23 mouse cellular contexts compared by ENCODE assay signal in genomic region chr7:4542013-4542412, GRCm38 (mm10). TPM values are rescaled to one million over a fixed set of nuclear protein-coding genes. Genes with fewer than 3 reads are reported as not detected.
DNase-seq lines count a peak whose midpoint lies in the region; ATAC-seq and TF ChIP-seq lines count a peak whose summit lies in the region.
"Had no signal": no experiment of that assay in that cellular context is flagged by ENCODE, and none has a peak within 500 bp of the region (broad histone marks: within the 10 kb centered on the region; RNA-seq: fewer than 3 reads in every experiment).

No protein-coding gene starts in this region.

- 0 out of 2 replicates have a peak overlapping the region, but pooled peaks have one; percentile 17 for H3K4me3 ChIP-seq in gastrocnemius, adult 2 months
- H3K4me3 ChIP-seq in liver, embryonic 11.5 days (ENCODE audit: low read depth, low read length): no peak overlapping the region
- H3K4me3 ChIP-seq in intestine, embryonic 15.5 days (replicated peaks): no peak overlapping the region
- H3K4me3 ChIP-seq: embryonic facial prominence, embryonic 13.5 days; forebrain, embryonic 15.5 days; heart, embryonic 15.5 days; limb, embryonic 15.5 days; midbrain, embryonic 13.5 days; neural tube, embryonic 13.5 days had no signal

- H3K4me1 ChIP-seq in liver, embryonic 11.5 days (replicated peaks; ENCODE audit: control insufficient read depth, insufficient read depth, low read length): peaks cover 6% of the 10 kb centered on the region; the same call in 1 of the 2 replicates
- 0 out of 2 replicates have a peak, but pooled peaks cover 6% of the 10 kb centered on the region for H3K4me1 ChIP-seq in intestine, embryonic 15.5 days (replicated peaks)

- intact Hi-C loops in gastrocnemius, adult 2 months (cut with DNase I): no loop called here

- H3K27me3 ChIP-seq in liver, embryonic 11.5 days (replicated peaks; ENCODE audit: control insufficient read depth, insufficient read depth, low read length): peaks cover 11% of the 10 kb centered on the region
- H3K27me3 ChIP-seq in intestine, embryonic 15.5 days (replicated peaks): 0 out of 2 replicates have a peak, but pooled peaks cover 5% of the 10 kb centered on the region
- H3K27me3 ChIP-seq: forebrain, embryonic 15.5 days; midbrain, embryonic 13.5 days had no signal

- no peaks in the 10 kb centered on the region for H3K36me3 ChIP-seq in liver, embryonic 11.5 days (ENCODE audit: control insufficient read depth, insufficient read depth, low read length)
- H3K36me3 ChIP-seq in intestine, embryonic 15.5 days: no peaks in the 10 kb centered on the region
- H3K36me3 ChIP-seq: embryonic facial prominence, embryonic 13.5 days; heart, embryonic 15.5 days; limb, embryonic 15.5 days had no signal

- 34% methylated on average over 17 of the region's 17 CpGs for WGBS in liver, embryonic 11.5 days
- 37% methylated on average over 17 of the region's 17 CpGs for WGBS in intestine, embryonic 15.5 days

- H3K27ac ChIP-seq in gastrocnemius, adult 2 months: no peak overlapping the region
- no peak overlapping the region for H3K27ac ChIP-seq in liver, embryonic 11.5 days (ENCODE audit: low read depth, low read length)
- no peak overlapping the region for H3K27ac ChIP-seq in intestine, embryonic 15.5 days
- H3K27ac ChIP-seq: embryonic facial prominence, embryonic 13.5 days; forebrain, embryonic 15.5 days; heart, embryonic 15.5 days; kidney, postnatal 0 days; limb, embryonic 15.5 days; midbrain, embryonic 13.5 days; neural tube, embryonic 13.5 days had no signal

- H3K9me3 ChIP-seq in liver, embryonic 11.5 days (ENCODE audit: control insufficient read depth, low read length): no peaks in the 10 kb centered on the region
- no peaks in the 10 kb centered on the region for H3K9me3 ChIP-seq in intestine, embryonic 15.5 days
- H3K9me3 ChIP-seq: embryonic facial prominence, embryonic 13.5 days; forebrain, embryonic 15.5 days; heart, embryonic 15.5 days; limb, embryonic 15.5 days; midbrain, embryonic 13.5 days; neural tube, embryonic 13.5 days had no signal

- no peak for DNase-seq in gastrocnemius, adult 2 months
- DNase-seq in gastrocnemius, adult 18-20 months (ENCODE audit: low spot score): no peak
- peak; percentile 24 for DNase-seq in thymus, postnatal 14 days
- DNase-seq in thymus, postnatal 10 days (ENCODE audit: low spot score in 2 of 2): no peak
- DNase-seq in liver, embryonic 11.5 days (ENCODE audit: low spot score): no peak
- peak; percentile 38 for DNase-seq in testis, postnatal 14 days (ENCODE audit: low spot score)
- DNase-seq in urinary bladder, postnatal 14 days (ENCODE audit: low spot score): no peak
- DNase-seq: adrenal gland, postnatal 14 days; cerebellum, postnatal 14 days; heart, postnatal 4 days; right cerebral cortex, adult 18-20 months had no signal

- H3K9ac ChIP-seq in liver, embryonic 11.5 days (ENCODE audit: low read depth, low read length): no peak overlapping the region
- H3K9ac ChIP-seq in intestine, embryonic 15.5 days: no peak overlapping the region
- H3K9ac ChIP-seq: embryonic facial prominence, embryonic 13.5 days; forebrain, embryonic 15.5 days; heart, embryonic 15.5 days; limb, embryonic 15.5 days; midbrain, embryonic 13.5 days; neural tube, embryonic 13.5 days had no signal

- H3K4me2 ChIP-seq in liver, embryonic 11.5 days: peak overlapping the region; percentile 10; the same call in 1 of the 2 replicates
- no peak overlapping the region for H3K4me2 ChIP-seq in intestine, embryonic 15.5 days (replicated peaks)
- H3K4me2 ChIP-seq: embryonic facial prominence, embryonic 13.5 days; forebrain, embryonic 15.5 days; heart, embryonic 15.5 days; limb, embryonic 15.5 days; midbrain, embryonic 13.5 days; neural tube, embryonic 13.5 days had no signal

- TF ChIP-seq CTCF in gastrocnemius, adult 2 months (IDR thresholded peaks at IDR 0.05): no peak

- ATAC-seq in liver, embryonic 11.5 days (replicated peaks; ENCODE audit: low FRiP score): 0 out of 2 replicates have a peak, but pooled peaks have one; percentile 27
- ATAC-seq in intestine, embryonic 15.5 days: no peak
- ATAC-seq: activated CD4-positive, CD25-positive, alpha-beta regulatory T cell, adult 4 months; forebrain, embryonic 15.5 days; hindbrain, embryonic 16.5 days; intestine, postnatal 0 days; midbrain, embryonic 13.5 days had no signal

RNA-seq across cellular contexts. Expression of gene Syt5, which starts 5.3 kb away (rescaled TPM):
- not detected for total RNA-seq in gastrocnemius, adult 2 months (2021)
- not detected for total RNA-seq in gastrocnemius, adult 18-20 months (2021)
- 0.73 and 1.2 TPM in 2 replicates for polyA plus RNA-seq in liver, embryonic 11.5 days (2014; fragmentation: Nextera tagmentation; extraction: Ambion mirVana)
- polyA plus RNA-seq in intestine, embryonic 15.5 days (2015; fragmentation: Nextera tagmentation; extraction: Ambion mirVana): 7.3 and 7.7 TPM in 2 replicates
- polyA plus RNA-seq: activated CD4-positive, CD25-positive, alpha-beta regulatory T cell, adult 4 months had no signal

RNA-seq across cellular contexts. Expression of gene Dnaaf3, which starts 9.8 kb away (rescaled TPM):
- total RNA-seq in gastrocnemius, adult 2 months (2021): not detected
- not detected for total RNA-seq in gastrocnemius, adult 18-20 months (2021)
- polyA plus RNA-seq in liver, embryonic 11.5 days (2014; fragmentation: Nextera tagmentation; extraction: Ambion mirVana): 0.22 and 0.45 TPM in 2 replicates
- polyA plus RNA-seq in intestine, embryonic 15.5 days (2015; fragmentation: Nextera tagmentation; extraction: Ambion mirVana): 1.1 TPM in 2 replicates

RNA-seq across cellular contexts. Expression of gene Tnni3, which starts 18.0 kb away (rescaled TPM):
- under 1 TPM in 1 of 2 experiments, not detected in 1; 0.41 TPM for total RNA-seq in gastrocnemius, adult 2 months (2021)
- total RNA-seq in gastrocnemius, adult 18-20 months (2021): not detected
- polyA plus RNA-seq in liver, embryonic 11.5 days (2014; fragmentation: Nextera tagmentation; extraction: Ambion mirVana): 8.9 and 17.0 TPM in 2 replicates
- 2.2 and 3.0 TPM in 2 replicates for polyA plus RNA-seq in intestine, embryonic 15.5 days (2015; fragmentation: Nextera tagmentation; extraction: Ambion mirVana)
- total RNA-seq: left cerebral cortex, postnatal 10 days had no signal

RNA-seq across cellular contexts. Expression of gene Tnnt1, which starts 25.8 kb away (rescaled TPM):
- total RNA-seq in gastrocnemius, adult 2 months (2021): 1,000 to 10,000 TPM in 1 of 2 experiments, 100 to 1,000 TPM in 1; 398 to 1,232 TPM
- total RNA-seq in gastrocnemius, adult 18-20 months (2021): 100 to 1,000 TPM; 656 to 752 TPM
- polyA plus RNA-seq in liver, embryonic 11.5 days (2014; fragmentation: Nextera tagmentation; extraction: Ambion mirVana): 25.1 and 27.7 TPM in 2 replicates
- 21.3 and 27.1 TPM in 2 replicates for polyA plus RNA-seq in intestine, embryonic 15.5 days (2015; fragmentation: Nextera tagmentation; extraction: Ambion mirVana)

RNA-seq across cellular contexts. Expression of gene Ppp1r12c, which starts 40.5 kb away (rescaled TPM):
- total RNA-seq in gastrocnemius, adult 2 months (2021): 10 to 100 TPM; 17.8 to 24.8 TPM
- total RNA-seq in gastrocnemius, adult 18-20 months (2021): 10 to 100 TPM; 15.5 to 19.0 TPM
- 46.2 and 48.0 TPM in 2 replicates for polyA plus RNA-seq in liver, embryonic 11.5 days (2014; fragmentation: Nextera tagmentation; extraction: Ambion mirVana)
- polyA plus RNA-seq in intestine, embryonic 15.5 days (2015; fragmentation: Nextera tagmentation; extraction: Ambion mirVana): 42.4 and 45.8 TPM in 2 replicates

Comparison
In these comparisons a context has a peak if more than half of its experiments do, and no peak if none do; other contexts are left out.
1. DNase-seq: peak in thymus, postnatal 14 days (single experiment) and testis, postnatal 14 days (single experiment); none in gastrocnemius, adult 2 months (single experiment), gastrocnemius, adult 18-20 months (single experiment), thymus, postnatal 10 days (0 of 2), liver, embryonic 11.5 days (single experiment) and urinary bladder, postnatal 14 days (single experiment).